Mouse (Mus musculus) small intestine, adult 2 months (tissue): ENCODE results near the gene Edem2.

ENCODE experiments used
- CTCF ChIP-seq: fragments of 200-500 bp; IDR thresholded peaks from 2 replicates; pipeline ENCODE4 v1.5.1; 2012; ENCODE audit warnings: low read depth, mild to moderate bottlenecking, control low read depth, inconsistent platforms, low read length, moderate library complexity, mixed read lengths; ENCODE audit not compliant: insufficient replicate concordance, insufficient read length; ENCODE audit errors: extremely low read depth
- POLR2A ChIP-seq: fragments of 200-500 bp; IDR thresholded peaks from 2 replicates; pipeline ENCODE4 v1.6.1; 2012; ENCODE audit warnings: low read depth, mild to moderate bottlenecking, control low read depth, inconsistent platforms, low read length, moderate library complexity

- TF ChIP-seq CTCF (no peak), POLR2A (no peak)
These were observed 54.2 kb downstream of the Edem2 start for GRCm38 (mm10) chr2:155675118-155675517.
